Mouse (Mus musculus) kidney, postnatal 0 days (tissue): ENCODE data around the gene Dusp3. TPM values are rescaled to one million over a fixed set of nuclear protein-coding genes. Genes with fewer than 3 reads are reported as not detected.

Experiments
- ATAC-seq: fragments of 200-750 bp; cut with Nextera tagmentation; replicated peaks from 2 replicates; pipeline ENCODE4 v1.8.0; 2017; ENCODE audit warnings: low read depth, moderate number of reproducible peaks, moderate TSS enrichment, moderate library complexity; ENCODE audit not compliant: low FRiP score
- DNase-seq: peaks from one replicate; pipeline ENCODE4 v3.0.0-alpha.2; 2016; ENCODE audit warnings: low spot score
- H3K27ac ChIP-seq: fragments of 300-500 bp; sonication (generic); 2 replicates; pipeline ENCODE4 v1.5.1; 2014; ENCODE audit warnings: mild to moderate bottlenecking
- H3K27me3 ChIP-seq: fragments of 300-500 bp; sonication (generic); 2 replicates; pipeline ENCODE4 v1.6.1; 2014; ENCODE audit warnings: low read length, mixed read lengths; ENCODE audit not compliant: insufficient read depth
- H3K36me3 ChIP-seq: fragments of 300-500 bp; sonication (generic); 2 replicates; pipeline ENCODE4 v1.6.1; 2014; ENCODE audit warnings: low read length, mixed read lengths; ENCODE audit not compliant: insufficient read depth
- H3K4me1 ChIP-seq: fragments of 300-500 bp; sonication (generic); replicated peaks from 2 replicates; pipeline ENCODE4 v1.6.1; 2014; ENCODE audit warnings: antibody characterized with exemption, low read length, mixed read lengths; ENCODE audit not compliant: insufficient read depth
- H3K4me2 ChIP-seq: fragments of 300-500 bp; sonication (generic); 2 replicates; pipeline ENCODE4 v1.6.1; 2014; ENCODE audit warnings: mild to moderate bottlenecking, low read length, moderate library complexity, mixed read lengths
- H3K4me3 ChIP-seq: fragments of 300-500 bp; sonication (generic); replicated peaks from 2 replicates; pipeline ENCODE4 v1.5.1; 2014; ENCODE audit warnings: low read depth, low read length
- H3K9ac ChIP-seq: fragments of 300-500 bp; sonication (generic); 2 replicates; pipeline ENCODE4 v1.6.1; 2014; ENCODE audit warnings: low read depth, low read length
- H3K9me3 ChIP-seq: fragments of 300-500 bp; sonication (generic); replicated peaks from 2 replicates; pipeline ENCODE4 v1.6.1; 2016; ENCODE audit warnings: low read length, inconsistent platforms, mixed read lengths
- CTCF ChIP-seq: IDR thresholded peaks from 2 replicates; pipeline ENCODE4 v1.5.1; 2016; ENCODE audit warnings: antibody characterized with exemption, low read depth, mild to moderate bottlenecking, moderate library complexity
- WGBS: fragments of 180-500 bp; shearing (Covaris S2); extraction: QIAGEN DNeasy Blood & Tissue Kit; methylation state at CpG from one replicate; pipeline ENCODE4 v1.1.7; 2014; 5-methylcytosine and 5-hydroxymethylcytosine counted together
- polyA plus RNA-seq: library from polyadenylated mRNA; unstranded; fragments of >200 nt; fragmentation: Nextera tagmentation; extraction: Ambion mirVana; gene quantifications from 2 replicates; pipeline ENCODE4 v1.2.1, GENCODE M21; 2015

The Dusp3 gene
- polyA plus RNA-seq, 1 experiment from 2014 or later, result 51.7 TPM

- peaks cover 19% of the 10 kb centered on the region for H3K27me3 ChIP-seq
- H3K4me2 ChIP-seq, result peak overlapping the region; percentile 85
- TF ChIP-seq CTCF, result no peak
- WGBS, result under 1% methylated on average over 78 of the region's 78 CpGs
- H3K9me3 ChIP-seq, result no peaks in the 10 kb centered on the region
- peak overlapping the region; percentile 47 for H3K4me3 ChIP-seq
- ATAC-seq, result 0 out of 2 replicates have a peak, but pooled peaks have one; percentile 8
- DNase-seq, result peak; percentile 62
- H3K27ac ChIP-seq, result no peak overlapping the region
- H3K9ac ChIP-seq, result peak overlapping the region; percentile 54
- no peaks in the 10 kb centered on the region for H3K36me3 ChIP-seq
- H3K4me1 ChIP-seq, result peaks cover 32% of the 10 kb centered on the region
These were observed 23.1 kb downstream of the Dusp3 start for GRCm38 (mm10) chr11:101963473-101964291.

- Histone ChIP-seq H3K9ac (peak overlapping the region; percentile 54; the same call in 1 of the 2 replicates), H3K27me3 (peaks cover 19% of the 10 kb centered on the region), H3K4me3 (peak overlapping the region; percentile 47), H3K36me3 (no peaks in the 10 kb centered on the region), H3K4me2 (peak overlapping the region; percentile 85), H3K27ac (no peak overlapping the region), H3K4me1 (peaks cover 32% of the 10 kb centered on the region), H3K9me3 (no peaks in the 10 kb centered on the region)
- ATAC-seq, result no peak
- WGBS, result 8% methylated on average over 11 of the region's 11 CpGs
- no peak for DNase-seq
- TF ChIP-seq CTCF, result no peak
These were observed 23.8 kb downstream of the Dusp3 start for GRCm38 (mm10) chr11:101963043-101963442.

GRCm38 (mm10) chr11:101957476-101957875 is 29.3 kb downstream of the Dusp3 start:
- DNase-seq (no peak), ATAC-seq (no peak)
- Histone ChIP-seq H3K9ac (no peak overlapping the region), H3K27me3 (0 out of 2 replicates have a peak, but pooled peaks cover 6% of the 10 kb centered on the region), H3K9me3 (no peaks in the 10 kb centered on the region), H3K27ac (no peak overlapping the region), H3K4me2 (no peak overlapping the region), H3K4me1 (no peaks in the 10 kb centered on the region), H3K36me3 (no peaks in the 10 kb centered on the region), H3K4me3 (no peak overlapping the region)
- no peak for TF ChIP-seq CTCF
- 73% methylated on average over 5 of the region's 5 CpGs for WGBS

DNA sequence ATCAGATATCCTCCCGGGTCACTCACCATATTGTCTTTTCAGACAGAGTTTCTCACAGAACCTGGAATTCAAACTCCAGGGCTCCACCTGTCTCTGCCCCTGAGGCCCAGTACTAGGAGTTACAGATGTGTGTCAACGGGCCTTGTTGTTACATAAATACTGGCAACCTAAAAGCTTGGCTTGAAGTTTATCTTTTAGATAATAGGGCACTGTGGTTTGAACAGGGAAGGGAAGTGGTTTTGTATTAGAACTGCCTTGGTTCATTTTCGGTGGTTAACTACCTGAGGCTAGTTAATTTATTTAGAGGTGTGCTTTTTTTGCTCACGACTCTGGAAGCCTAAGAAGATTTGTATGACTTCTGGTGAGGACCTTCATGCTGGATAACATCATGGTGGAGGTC is 33.4 kb downstream of the Dusp3 start:
- Histone ChIP-seq H3K27me3 (no peaks in the 10 kb centered on the region), H3K4me2 (no peak overlapping the region), H3K4me3 (no peak overlapping the region), H3K9ac (no peak overlapping the region), H3K9me3 (no peaks in the 10 kb centered on the region), H3K27ac (no peak overlapping the region), H3K4me1 (no peaks in the 10 kb centered on the region), H3K36me3 (no peaks in the 10 kb centered on the region)
- TF ChIP-seq CTCF, result no peak
- 40% methylated on average over 4 of the region's 4 CpGs for WGBS
- DNase-seq, result no peak
- ATAC-seq, result no peak

DNA sequence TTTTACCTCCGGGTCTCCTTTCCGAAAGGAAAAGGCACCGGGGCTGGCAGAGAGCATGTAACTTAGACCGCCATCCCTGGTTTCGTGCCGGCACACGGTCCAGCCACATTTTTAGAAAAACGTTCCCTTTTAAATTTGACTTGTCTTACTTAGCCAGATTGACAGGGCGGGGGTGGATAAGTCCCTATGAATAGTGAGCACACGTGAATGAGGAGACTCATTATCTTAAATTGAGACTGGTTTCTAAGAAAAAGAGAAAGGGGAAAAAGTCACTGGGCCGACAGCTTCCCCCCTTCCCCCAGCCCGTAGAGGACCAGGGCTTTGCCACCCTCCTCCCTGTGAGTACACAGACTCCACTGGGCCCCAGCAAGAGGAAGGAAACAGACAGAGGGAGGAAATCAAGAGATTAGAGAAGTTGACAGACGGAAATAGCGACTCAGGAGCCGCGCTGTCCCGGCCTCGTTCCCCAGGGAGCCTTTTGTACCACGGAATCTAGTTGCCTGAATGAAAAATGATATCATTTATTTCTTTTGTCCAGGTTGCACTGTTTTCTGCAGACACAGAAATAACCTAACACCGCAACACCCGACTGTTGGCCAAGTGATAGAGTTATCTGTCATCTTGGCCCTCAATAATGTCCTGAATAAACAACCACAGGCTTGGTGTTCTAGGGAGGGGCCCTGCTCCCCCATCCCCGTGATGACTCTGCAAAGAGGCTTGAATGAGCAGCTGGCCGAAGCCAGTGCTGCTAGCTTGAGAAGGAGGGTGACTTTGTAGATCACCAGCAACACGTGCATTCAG is 34.1 kb downstream of the Dusp3 start:
- TF ChIP-seq CTCF, result no peak
- H3K9me3 ChIP-seq, result no peaks in the 10 kb centered on the region
- peak overlapping the region; percentile 3; the same call in 1 of the 2 replicates for H3K27ac ChIP-seq
- DNase-seq (peak; percentile 89), ATAC-seq (no peak; the same call in 1 of the 2 replicates)
- H3K9ac ChIP-seq, result no peak overlapping the region
- no peaks in the 10 kb centered on the region for H3K36me3 ChIP-seq
- H3K27me3 ChIP-seq, result no peaks in the 10 kb centered on the region
- H3K4me2 ChIP-seq, result peak overlapping the region; percentile 25; the same call in 1 of the 2 replicates
- WGBS, result 22% methylated on average over 24 of the region's 24 CpGs
- H3K4me3 ChIP-seq, result no peak overlapping the region
- no peaks in the 10 kb centered on the region for H3K4me1 ChIP-seq

DNA sequence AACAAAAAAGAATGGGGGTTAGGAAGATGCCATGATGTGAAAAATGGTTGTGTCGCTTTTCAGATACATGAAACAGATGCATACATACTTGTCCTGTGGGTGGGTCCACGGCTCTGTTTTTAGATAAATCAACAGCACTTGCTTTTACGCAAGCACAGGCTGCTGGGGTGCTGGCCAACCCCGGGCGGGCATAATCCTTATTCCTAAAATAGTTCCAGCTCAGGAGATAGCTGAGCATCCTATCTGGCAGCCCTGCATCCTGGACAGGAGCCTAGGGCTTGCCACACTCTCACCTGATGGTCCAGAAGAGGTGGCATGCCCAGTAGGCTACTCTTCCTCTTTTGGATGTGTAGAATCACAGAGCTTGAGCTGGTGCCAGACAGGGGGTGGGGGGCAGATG is 36.8 kb downstream of the Dusp3 start:
- H3K9me3 ChIP-seq, result no peaks in the 10 kb centered on the region
- no peak for DNase-seq

More for the DNA sequence above, 36.8 kb downstream of the Dusp3 start:
- no peak overlapping the region for H3K4me2 ChIP-seq
- no peaks in the 10 kb centered on the region; the same call in 1 of the 2 replicates for H3K4me1 ChIP-seq
- no peaks in the 10 kb centered on the region for H3K36me3 ChIP-seq
- no peak for ATAC-seq
- no peak overlapping the region for H3K27ac ChIP-seq
- WGBS, result 85% methylated on average over 5 of the region's 5 CpGs
- no peaks in the 10 kb centered on the region for H3K27me3 ChIP-seq
- H3K9ac ChIP-seq, result no peak overlapping the region
- H3K4me3 ChIP-seq, result no peak overlapping the region
- no peak for TF ChIP-seq CTCF
